Mouse (Mus musculus) heart, postnatal 0 days (tissue): Measurements from ENCODE around the gene Gm28043. TPM values are rescaled to one million over a fixed set of nuclear protein-coding genes. Genes with fewer than 3 reads are reported as not detected.

Source experiments
- ATAC-seq: fragments of 200-750 bp; cut with Nextera tagmentation; 2 replicates; pipeline ENCODE4 v1.8.0; 2017; ENCODE audit warnings: low read depth, moderate number of reproducible peaks, moderate library complexity; ENCODE audit not compliant: insufficient read depth
- DNase-seq: peaks from one replicate; pipeline ENCODE4 v3.0.0-alpha.2; 2016; ENCODE audit warnings: low spot score
- H3K27ac ChIP-seq: fragments of 300-500 bp; sonication (generic); 2 replicates; pipeline ENCODE4 v1.5.1; 2014; ENCODE audit warnings: low read depth, mild to moderate bottlenecking
- H3K27me3 ChIP-seq: fragments of 300-500 bp; sonication (generic); 2 replicates; pipeline ENCODE4 v1.6.1; 2014; ENCODE audit warnings: low read length, mixed read lengths; ENCODE audit not compliant: control insufficient read depth, insufficient read depth
- H3K36me3 ChIP-seq: fragments of 300-500 bp; sonication (generic); replicated peaks from 2 replicates; pipeline ENCODE4 v1.6.1; 2014; ENCODE audit warnings: low read length, mixed read lengths; ENCODE audit not compliant: control insufficient read depth, insufficient read depth
- H3K4me1 ChIP-seq: fragments of 300-500 bp; sonication (generic); 2 replicates; pipeline ENCODE4 v1.6.1; 2014; ENCODE audit warnings: antibody characterized with exemption; ENCODE audit not compliant: control insufficient read depth, insufficient read depth
- H3K4me2 ChIP-seq: fragments of 300-500 bp; sonication (generic); 2 replicates; pipeline ENCODE4 v1.6.1; 2014; ENCODE audit warnings: low read depth, mild to moderate bottlenecking, low read length, moderate library complexity
- H3K4me3 ChIP-seq: fragments of 300-500 bp; sonication (generic); 2 replicates; pipeline ENCODE4 v1.5.1; 2014; ENCODE audit warnings: low read depth, low read length
- H3K9ac ChIP-seq: fragments of 300-500 bp; sonication (generic); replicated peaks from 2 replicates; pipeline ENCODE4 v1.6.1; 2014; ENCODE audit warnings: low read depth, low read length, mixed read lengths
- H3K9me3 ChIP-seq: fragments of 300-500 bp; sonication (generic); replicated peaks from 2 replicates; pipeline ENCODE4 v1.6.1; 2016; ENCODE audit warnings: low read length; ENCODE audit not compliant: control insufficient read depth
- CTCF ChIP-seq: IDR thresholded peaks from 2 replicates; pipeline ENCODE4 v1.5.1; 2016; ENCODE audit warnings: antibody characterized with exemption, control low read depth, low read depth
- EP300 ChIP-seq: IDR thresholded peaks from 2 replicates; pipeline ENCODE4 v1.6.1; 2016; ENCODE audit warnings: antibody characterized with exemption, low read depth
- WGBS: fragments of 180-500 bp; shearing (Covaris S2); extraction: QIAGEN DNeasy Blood & Tissue Kit; methylation state at CpG from one replicate; pipeline ENCODE4 v1.1.7; 2014; 5-methylcytosine and 5-hydroxymethylcytosine counted together
- polyA plus RNA-seq: library from polyadenylated mRNA; unstranded; fragments of >200 nt; fragmentation: Nextera tagmentation; extraction: Ambion mirVana; gene quantifications from 2 replicates; pipeline ENCODE4 v1.2.1, GENCODE M21; 2015
- total RNA-seq: library from RNA; depleted of rRNA; stranded (reverse); fragments of >200 nt; gene quantifications from 2 replicates; pipeline ENCODE4 v1.2.3, GENCODE M21; 2014; ENCODE audit warnings: low replicate concordance

Gene Gm28043
- total and polyA plus RNA-seq, 2 experiments from 2014 or later = 0.76 to 1.1 TPM

DNA sequence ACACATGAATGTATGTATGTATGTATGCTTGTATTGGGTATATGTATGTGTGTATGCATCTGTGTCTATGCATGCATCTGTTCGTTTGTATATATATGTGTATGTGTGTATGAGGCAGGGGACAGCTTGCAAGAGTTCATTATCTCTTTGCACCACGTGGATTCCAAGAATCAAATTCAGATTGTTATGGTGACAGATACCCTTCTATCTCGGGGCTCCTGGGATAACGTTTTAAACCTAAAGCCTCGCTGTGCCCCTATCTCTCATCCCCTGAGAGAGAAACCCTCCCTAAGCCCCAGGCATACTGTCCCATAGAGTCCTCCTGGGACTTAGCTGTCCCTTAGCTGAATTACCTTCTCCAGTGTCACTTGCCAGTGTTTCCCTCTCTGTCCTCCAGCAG lies 31.1 kb upstream of the Gm28043 start:
- peaks cover 64% of the 10 kb centered on the region for H3K36me3 ChIP-seq
- no peak overlapping the region for H3K4me3 ChIP-seq
- no peak overlapping the region for H3K9ac ChIP-seq
- no peak for TF ChIP-seq CTCF
- no peaks in the 10 kb centered on the region for H3K9me3 ChIP-seq
- WGBS = 68% methylated on average over 5 of the region's 5 CpGs
- no peaks in the 10 kb centered on the region for H3K4me1 ChIP-seq
- DNase-seq (no peak), ATAC-seq (no peak)
- H3K27me3 ChIP-seq = no peaks in the 10 kb centered on the region
- H3K27ac ChIP-seq = no peak overlapping the region
- no peak overlapping the region for H3K4me2 ChIP-seq

DNA sequence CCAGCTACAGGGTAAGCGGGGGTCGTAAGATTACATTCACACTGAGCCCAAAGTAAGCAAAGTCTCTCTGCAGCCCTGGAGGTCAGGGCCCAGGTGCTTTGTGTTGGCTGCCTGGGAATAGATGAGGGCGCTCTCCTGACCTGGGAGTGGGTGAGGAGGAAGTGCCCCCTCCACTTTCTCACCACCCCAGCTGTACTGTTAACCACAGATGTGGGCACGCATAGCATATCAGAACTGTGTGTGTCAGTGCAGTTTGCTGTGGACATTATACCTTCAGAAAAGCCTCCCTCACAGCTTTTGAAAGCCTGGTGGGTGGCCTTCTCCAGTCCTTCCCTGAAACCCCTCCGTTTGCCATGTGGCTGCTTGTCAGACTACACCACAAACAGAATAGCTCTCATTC lies 30.4 kb upstream of the Gm28043 start:
- Histone ChIP-seq H3K36me3 (peaks cover 56% of the 10 kb centered on the region), H3K27ac (no peak overlapping the region), H3K4me2 (no peak overlapping the region), H3K4me1 (no peaks in the 10 kb centered on the region), H3K9me3 (no peaks in the 10 kb centered on the region), H3K9ac (no peak overlapping the region), H3K27me3 (no peaks in the 10 kb centered on the region), H3K4me3 (no peak overlapping the region)
- DNase-seq (no peak), ATAC-seq (no peak)
- TF ChIP-seq CTCF = no peak
- no peak for TF ChIP-seq EP300
- WGBS = 79% methylated on average over 5 of the region's 5 CpGs

DNA sequence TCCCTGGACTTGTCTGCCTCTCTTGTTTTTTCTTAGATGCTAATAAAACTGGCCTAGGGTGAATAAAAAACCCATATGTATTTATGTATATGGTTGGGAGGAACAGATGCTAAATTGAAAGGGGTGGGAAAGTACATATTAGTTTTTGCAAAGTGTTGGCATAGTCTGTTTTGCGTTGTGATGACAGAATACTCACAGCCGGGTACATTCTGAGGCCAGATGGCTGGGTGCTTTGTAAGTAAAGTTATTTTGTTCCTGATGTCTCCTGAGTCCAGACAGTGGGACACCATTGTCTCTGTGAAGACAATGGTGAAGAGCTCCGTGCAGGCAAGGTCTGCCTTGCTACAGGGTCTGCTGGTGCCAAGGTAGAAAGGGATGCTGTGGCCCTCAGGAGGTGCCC lies 29.9 kb upstream of the Gm28043 start:
- TF ChIP-seq CTCF = no peak
- no peak for TF ChIP-seq EP300
- no peak overlapping the region for H3K9ac ChIP-seq
- no peaks in the 10 kb centered on the region for H3K4me1 ChIP-seq
- peaks cover 52% of the 10 kb centered on the region for H3K36me3 ChIP-seq
- 81% methylated on average over 3 of the region's 3 CpGs for WGBS
- H3K27ac ChIP-seq = no peak overlapping the region
- DNase-seq (no peak), ATAC-seq (no peak)
- no peaks in the 10 kb centered on the region for H3K9me3 ChIP-seq
- no peak overlapping the region for H3K4me2 ChIP-seq
- H3K27me3 ChIP-seq = no peaks in the 10 kb centered on the region
- H3K4me3 ChIP-seq = no peak overlapping the region

DNA sequence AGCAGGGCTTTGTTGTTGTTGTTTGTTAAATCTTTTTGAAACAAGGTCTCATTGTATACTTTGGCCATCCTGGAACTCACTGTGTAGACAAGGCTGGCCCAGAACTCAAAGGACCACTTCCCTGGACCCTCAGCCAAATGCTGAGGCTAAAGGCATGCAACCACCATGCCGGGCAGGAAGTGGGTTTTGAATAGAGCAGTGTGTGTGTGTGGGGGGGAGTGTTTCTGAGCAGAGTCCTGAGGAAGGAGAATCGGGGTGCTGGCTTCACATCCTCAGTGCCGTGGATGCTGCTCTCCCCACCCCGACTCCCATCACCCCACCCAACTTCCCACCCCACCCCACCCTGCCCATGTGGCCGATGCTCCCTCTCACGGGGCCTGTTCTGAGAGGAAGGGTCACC lies 29.2 kb upstream of the Gm28043 start:
- Histone ChIP-seq H3K9ac (no peak overlapping the region), H3K9me3 (no peaks in the 10 kb centered on the region), H3K4me3 (no peak overlapping the region), H3K4me1 (no peaks in the 10 kb centered on the region), H3K4me2 (no peak overlapping the region), H3K36me3 (peaks cover 45% of the 10 kb centered on the region), H3K27me3 (no peaks in the 10 kb centered on the region), H3K27ac (no peak overlapping the region)
- no peak for ATAC-seq
- DNase-seq = no peak
- TF ChIP-seq EP300 = no peak
- WGBS = 77% methylated on average over 6 of the region's 6 CpGs

DNA sequence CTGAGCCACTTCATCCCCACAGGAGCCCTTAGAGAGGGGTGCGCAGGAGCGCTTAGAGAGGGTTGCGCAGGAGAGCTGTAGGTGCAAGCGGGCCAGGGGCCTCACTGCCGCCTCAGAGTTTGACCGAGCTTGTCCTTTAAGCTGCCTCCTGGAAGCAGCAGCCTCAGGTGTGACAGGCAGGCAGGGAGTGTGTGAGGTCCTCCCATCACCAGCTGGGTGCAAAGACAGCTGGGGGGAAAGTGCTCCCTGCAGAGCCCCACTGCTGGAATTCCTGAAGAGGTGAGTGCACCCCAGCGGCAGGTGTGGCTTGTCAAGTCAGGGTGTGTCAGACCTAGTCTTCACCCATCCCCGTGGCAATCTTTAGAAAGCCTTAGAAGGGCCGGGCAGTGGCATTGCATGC lies 27.8 kb upstream of the Gm28043 start:
- no peaks in the 10 kb centered on the region for H3K9me3 ChIP-seq
- H3K4me2 ChIP-seq = no peak overlapping the region
- H3K4me1 ChIP-seq = no peaks in the 10 kb centered on the region
- WGBS = 85% methylated on average over 9 of the region's 9 CpGs
- H3K36me3 ChIP-seq = peaks cover 33% of the 10 kb centered on the region
- H3K4me3 ChIP-seq = no peak overlapping the region
- no peak for ATAC-seq
- DNase-seq = no peak
- no peak overlapping the region for H3K9ac ChIP-seq
- H3K27me3 ChIP-seq = no peaks in the 10 kb centered on the region
- no peak for TF ChIP-seq EP300
- TF ChIP-seq CTCF = no peak
- no peak overlapping the region for H3K27ac ChIP-seq

DNA sequence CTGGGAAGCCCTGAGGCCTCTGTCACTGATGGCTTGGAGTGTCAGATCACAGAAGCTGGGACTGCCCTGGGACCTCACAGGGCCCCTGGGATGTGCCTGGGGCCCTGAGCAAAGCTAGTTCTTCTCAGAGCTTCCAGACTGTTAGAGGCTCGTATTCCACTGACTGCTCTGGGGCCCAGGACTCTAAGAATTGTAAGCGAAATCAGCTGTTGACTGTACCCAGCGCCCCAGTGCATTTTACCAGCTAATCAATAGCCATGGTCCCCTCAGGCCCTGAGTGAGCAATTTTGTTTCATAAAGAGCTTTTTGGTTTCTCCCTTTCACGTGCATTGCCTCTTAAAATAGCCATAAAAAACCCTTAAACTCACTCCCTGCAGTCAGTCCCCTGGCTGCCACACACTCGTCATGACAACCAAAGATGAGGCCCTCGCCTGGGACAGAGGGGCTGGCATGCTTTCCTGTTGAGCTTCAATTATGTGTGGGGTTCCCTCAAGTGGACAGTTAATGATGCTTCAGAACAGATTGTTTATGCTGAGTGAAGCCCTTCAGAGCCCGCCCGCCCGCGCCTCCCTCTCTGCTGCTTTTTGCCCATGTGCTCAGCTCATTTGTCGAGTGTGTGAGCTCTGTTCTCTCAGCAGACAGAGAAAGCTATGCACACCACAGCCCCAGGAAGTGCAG lies 25.3 kb upstream of the Gm28043 start:
- Histone ChIP-seq H3K9ac (no peak overlapping the region), H3K27ac (no peak overlapping the region), H3K27me3 (no peaks in the 10 kb centered on the region), H3K36me3 (peaks cover 16% of the 10 kb centered on the region), H3K4me2 (no peak overlapping the region), H3K4me1 (peaks cover 6% of the 10 kb centered on the region; the same call in 1 of the 2 replicates), H3K9me3 (no peaks in the 10 kb centered on the region), H3K4me3 (no peak overlapping the region)
- no peak for TF ChIP-seq CTCF
- no peak for TF ChIP-seq EP300
- no peak for ATAC-seq
- WGBS = 68% methylated on average over 11 of the region's 11 CpGs
- DNase-seq = no peak
